Mouse (Mus musculus) granulocyte monocyte progenitor cell, adult 5-6 weeks (primary cell): ENCODE measurements around the gene Zfp94. TPM values are rescaled to one million over a fixed set of nuclear protein-coding genes. Genes with fewer than 3 reads are reported as not detected.

Experiments used
- ATAC-seq: replicated peaks from 2 replicates; pipeline ENCODE4 v1.8.0; 2016; ENCODE audit warnings: mild to moderate bottlenecking, moderate TSS enrichment, inconsistent platforms; ENCODE audit not compliant: poor library complexity, severe bottlenecking
- total RNA-seq, 2 experiments: library from RNA; stranded (forward) in 1 of 2; stranded (reverse) in 1 of 2; fragments of 200-712, 200-1000 nt in 1 of 2; fragments of >200 nt in 1 of 2; fragmentation: Nextera tagmentation in 1 of 2; gene quantifications; 2 replicates each; pipeline ENCODE4 v1.2.3; 2014 to 2017

The Zfp94 gene
- 5.8 and 6.0 TPM in 2 replicates for total RNA-seq (2014; fragmentation: Nextera tagmentation)
- total RNA-seq (2017), result 2.0 and 3.4 TPM in 2 replicates

DNA sequence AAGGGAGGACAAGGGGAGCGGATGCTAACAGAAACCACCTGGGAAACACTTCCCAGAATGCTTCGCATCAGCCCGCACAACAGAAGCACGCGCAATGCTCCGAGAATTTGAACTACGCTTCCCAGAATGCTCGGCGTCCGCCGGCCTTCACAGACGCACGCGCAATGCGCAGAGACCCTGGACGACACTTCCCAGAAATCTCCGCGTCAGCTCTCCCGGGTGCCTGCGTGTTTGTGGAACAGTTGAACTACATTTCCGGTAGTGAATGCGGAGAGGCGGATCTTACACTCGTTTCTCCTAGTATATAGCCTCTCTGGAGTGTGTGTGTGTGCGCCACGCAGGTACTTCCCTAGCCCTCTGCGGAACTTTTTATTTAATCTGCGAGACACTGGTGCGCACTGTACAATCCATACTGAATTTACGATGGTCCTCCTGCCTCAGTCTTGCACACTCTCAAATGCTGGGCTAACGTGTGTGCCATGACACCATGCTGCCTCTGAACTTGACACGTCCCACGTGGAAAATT, at the start of gene Zfp94:
Gene Zfp94 (minus strand): TSS at position 100 of the 526 bp plus-strand sequence.
- ATAC-seq, result peak; percentile 93

DNA sequence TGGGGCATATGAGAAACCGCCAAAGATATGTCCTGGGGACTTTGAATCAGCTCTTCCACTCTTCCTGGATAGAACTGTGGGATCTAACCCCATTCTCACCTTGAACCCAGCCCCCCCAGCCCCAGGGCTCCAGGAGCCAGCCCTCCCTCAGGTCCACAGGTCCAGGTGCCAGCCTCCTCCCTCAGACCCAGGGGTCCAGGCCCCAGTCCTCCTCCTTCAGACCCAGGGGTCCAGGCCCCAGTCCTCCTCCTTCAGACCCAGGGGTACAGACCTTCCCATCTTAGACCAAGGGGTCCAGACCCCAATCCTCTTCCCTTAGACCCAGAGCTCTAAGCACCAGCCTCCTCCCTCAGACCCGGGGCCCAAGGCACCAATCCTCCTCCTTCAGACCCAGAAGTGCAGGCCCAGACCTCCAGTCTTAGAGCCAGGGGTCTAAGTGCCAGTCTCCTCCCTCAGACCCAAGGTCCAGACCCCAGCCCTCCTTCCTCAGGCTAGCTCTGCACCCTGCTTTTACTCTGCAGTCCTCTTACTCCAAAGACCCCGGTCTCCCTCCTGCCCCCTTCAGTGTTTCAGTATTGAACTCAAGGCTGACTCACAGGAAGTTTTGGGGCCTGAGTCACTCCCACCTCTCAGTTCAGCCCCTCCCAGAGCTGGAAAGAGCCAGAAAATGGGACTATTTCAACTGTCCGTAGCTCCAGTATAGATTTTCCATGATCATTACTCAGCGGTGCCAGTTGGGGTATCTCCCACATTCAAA, 49.0 kb upstream of the Zfp94 start:
- no peak for ATAC-seq

DNA sequence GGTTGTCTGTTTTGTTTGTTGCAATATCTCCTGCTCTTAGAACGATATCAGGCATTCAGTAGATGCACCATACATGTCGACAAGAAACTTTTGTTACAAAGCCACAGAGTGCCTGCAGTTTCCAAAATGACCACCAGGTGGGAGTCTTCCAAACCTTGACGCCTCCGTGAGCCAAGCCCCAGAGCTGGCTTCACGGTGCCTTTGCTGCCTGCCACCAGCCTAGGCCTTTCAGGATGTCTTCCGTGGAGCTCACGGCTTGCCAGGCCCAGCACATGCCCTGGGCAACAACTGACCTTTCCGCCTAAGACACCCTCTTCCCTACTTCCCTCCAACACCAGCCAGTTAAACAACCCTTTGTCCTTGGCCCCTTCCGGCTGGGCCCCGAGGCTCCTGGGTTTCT, 48.4 kb upstream of the Zfp94 start:
- peak; percentile 53 for ATAC-seq

DNA sequence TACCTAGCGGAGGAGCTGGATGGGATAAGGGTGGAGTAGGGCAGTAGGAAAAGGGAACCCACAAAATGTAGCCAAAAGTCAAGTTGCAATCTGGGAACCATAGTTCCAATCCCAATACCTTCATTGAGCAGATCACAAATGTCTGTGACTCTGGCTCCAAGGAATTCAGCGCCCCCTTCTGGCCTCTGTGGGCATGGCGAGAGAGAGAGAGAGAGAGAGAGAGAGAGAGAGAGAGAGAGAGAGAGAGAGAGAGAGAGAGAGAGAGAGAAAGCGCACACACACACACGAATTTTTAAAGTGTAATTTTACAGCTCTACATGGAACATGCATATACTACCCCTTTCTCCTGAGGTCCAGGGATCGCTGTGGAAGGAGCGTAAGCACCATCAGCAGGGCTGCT, 46.8 kb upstream of the Zfp94 start:
- 0 out of 2 replicates have a peak, but pooled peaks have one; percentile 4 for ATAC-seq

DNA sequence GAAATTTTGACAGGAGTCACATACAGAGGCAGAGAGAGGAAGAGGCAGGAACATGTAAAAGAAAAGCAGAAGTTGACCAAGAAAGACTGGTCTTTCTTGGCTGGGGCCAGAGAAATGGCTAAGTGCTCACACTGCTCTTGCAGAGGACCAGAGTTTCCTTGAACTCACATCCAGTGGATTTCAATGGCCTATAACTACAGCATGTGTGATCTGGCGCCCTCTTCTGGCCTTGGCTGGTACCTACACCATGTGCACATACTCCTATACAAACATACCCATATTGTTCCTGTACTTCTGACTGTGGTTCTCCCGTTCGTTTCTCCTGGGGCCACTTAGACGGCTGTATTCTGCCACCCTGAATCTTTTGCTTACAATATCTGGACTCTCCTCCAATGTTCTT, 44.5 kb upstream of the Zfp94 start:
- ATAC-seq, result peak; percentile 36

DNA sequence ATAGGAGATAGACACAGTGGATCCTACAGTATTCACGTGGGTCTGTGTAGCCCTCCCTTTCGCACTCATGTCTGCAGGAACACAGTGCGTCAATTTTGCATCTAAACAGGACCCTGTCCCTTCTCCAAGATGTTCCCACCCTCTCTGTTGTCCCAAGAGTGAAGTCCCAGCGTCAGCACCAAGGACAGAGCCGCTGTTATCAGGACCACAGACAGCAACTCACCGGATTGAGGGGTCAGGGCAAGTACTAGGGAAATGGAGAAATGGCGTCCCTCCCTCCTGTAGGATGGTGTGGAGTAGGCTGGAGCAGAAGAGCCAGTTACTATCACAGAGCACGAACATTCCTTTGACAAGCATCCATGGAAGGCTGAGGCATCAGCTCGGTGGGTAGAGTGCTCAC, 42.8 kb upstream of the Zfp94 start:
- peak; percentile 75 for ATAC-seq

DNA sequence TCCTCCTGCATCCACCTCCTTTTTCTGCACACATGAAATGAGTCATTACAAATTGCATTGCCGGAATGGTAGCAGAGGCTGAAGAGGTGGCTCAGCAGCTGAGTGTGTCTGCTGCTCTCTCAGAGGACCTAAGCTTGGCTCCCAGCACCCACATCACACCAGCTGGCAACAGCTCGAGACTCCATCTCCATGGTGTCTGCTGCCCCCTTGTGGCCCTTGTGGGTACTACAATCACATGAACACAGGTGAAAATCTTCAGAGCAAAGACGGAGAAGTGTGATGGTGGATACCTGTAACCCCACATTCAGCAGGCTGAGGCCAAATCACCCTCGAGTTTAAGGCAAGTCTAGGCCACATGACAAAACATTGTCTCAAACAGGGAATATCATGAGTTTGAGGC, 41.4 kb upstream of the Zfp94 start:
- 0 out of 2 replicates have a peak, but pooled peaks have one; percentile 9 for ATAC-seq

DNA sequence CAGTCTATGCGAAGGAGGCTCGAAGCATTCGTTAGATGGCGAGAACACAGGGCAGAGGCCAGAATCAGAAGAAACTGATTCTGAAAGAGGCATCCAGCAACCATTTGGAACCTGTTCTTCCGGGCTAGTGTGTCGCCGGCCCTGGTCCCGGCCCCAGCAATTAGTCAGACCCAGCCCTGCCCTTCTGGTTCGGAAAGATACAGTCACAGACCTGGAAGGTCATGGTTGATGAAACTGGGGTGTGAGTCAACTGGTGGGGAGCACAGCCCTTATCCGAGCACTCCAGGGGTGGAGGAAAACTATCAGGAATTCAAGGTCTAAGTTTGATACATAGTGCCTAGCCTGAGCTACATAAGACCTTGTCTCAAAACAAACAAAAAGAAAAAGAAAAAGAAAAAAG, 39.6 kb upstream of the Zfp94 start:
- ATAC-seq, result no peak

DNA sequence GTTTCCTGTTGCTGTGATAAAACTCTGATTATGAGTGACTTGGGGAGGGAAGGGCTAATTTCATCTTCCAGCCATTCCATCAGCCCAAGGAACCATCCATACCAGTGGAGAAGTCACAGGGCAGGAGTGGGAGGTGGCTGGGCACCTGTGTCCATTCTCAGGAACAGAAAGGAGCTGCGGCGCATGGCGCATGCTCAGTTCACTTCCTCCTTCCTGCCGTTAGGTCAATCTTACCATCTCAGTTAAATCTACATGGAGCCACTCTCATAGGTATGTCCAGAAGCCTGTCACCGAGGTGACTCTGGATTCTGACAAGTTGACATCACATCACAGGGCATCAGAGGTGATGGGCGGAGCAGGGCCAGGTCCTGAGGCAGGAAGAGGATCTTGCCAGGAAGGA, 39.2 kb upstream of the Zfp94 start:
- ATAC-seq, result no peak

DNA sequence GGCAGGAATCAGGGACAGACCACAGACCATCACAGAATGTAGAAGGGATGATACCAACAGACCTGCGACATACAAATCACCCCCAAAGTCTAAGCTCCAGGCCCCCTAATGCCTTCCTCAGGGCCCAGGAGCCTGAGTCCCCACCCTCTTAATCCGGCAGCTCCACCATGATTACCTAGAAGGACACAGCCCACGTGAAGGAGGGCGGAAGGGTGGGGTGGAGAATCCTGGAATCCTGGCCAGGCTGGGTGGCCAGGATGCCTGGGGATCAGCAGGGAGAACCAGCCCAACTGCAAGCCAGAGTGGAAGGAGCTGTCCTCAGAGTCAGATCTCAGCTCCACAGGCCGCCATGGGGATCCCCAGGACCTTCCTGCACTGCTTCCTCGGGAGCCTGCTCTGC, 32.4 kb upstream of the Zfp94 start, which contains the start of gene Lypd5:
Gene Lypd5 (plus strand): TSS at position 301 of the 400 bp plus-strand sequence.
- ATAC-seq, result no peak

DNA sequence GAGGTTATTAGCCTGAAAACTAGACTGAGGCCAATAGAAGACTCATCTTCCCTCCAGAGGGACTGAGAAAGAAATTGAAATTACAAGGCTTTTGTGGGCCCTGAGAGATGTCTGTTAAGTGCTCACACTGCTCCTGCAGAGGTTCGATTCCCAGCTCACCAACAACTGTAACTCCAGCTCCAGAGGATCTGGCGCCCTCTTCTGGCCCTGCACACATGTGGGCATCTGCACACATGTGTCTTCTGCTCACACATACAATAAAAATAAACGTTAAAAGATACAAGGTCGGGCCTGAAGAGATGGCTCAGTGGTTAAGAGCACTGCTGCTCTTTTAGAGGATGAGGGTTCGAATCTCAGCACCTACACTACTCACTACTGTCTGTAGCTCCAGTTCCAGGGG, 30.0 kb upstream of the Zfp94 start:
- no peak for ATAC-seq

DNA sequence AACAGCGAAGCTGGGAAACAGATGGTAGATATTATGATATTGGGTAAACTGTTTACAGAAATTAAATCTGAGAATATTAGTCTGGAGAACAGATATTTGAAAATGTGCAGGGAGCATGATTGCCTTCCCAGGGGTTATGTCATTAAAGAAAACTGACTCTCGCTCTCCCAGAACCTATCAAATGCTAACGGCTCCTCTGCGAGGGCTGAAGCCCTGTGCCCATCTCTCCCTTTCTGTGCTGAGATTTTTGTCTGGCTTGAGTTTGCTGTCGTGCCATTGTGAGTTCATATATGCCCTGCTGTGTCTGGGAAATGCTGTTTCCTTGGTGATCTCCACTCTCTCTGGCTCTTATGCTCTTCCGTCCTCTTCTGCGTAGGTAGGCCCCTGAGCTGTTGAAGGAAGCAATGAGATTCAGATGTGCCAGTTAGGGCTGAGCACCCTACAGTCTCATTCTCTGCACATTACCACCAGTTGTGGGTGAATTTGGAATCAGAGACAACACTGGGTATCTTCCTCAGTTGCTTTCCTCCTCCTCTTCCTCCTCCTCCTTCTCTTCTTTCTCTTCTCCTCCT, 27.3 kb upstream of the Zfp94 start:
- no peak for ATAC-seq

DNA sequence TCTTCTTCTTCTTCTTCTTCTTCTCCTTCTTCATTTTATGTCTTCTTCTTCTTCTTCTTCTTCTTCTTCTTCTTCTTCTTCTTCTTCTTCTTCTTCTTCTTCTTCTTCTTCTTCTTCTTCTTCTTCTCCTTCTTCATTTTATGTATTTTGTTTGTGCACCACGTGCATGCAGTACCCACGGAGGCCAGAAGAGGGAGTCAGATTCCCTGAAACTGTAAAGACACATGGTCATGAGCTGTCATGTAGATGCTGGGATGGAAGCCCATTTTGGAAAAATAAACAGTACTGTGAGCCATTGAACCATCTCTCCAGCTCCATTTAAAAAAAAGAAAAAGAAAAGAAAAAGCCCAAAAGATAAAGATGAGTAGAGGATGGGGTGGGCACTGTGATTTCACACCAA, 21.8 kb upstream of the Zfp94 start:
- ATAC-seq, result no peak

DNA sequence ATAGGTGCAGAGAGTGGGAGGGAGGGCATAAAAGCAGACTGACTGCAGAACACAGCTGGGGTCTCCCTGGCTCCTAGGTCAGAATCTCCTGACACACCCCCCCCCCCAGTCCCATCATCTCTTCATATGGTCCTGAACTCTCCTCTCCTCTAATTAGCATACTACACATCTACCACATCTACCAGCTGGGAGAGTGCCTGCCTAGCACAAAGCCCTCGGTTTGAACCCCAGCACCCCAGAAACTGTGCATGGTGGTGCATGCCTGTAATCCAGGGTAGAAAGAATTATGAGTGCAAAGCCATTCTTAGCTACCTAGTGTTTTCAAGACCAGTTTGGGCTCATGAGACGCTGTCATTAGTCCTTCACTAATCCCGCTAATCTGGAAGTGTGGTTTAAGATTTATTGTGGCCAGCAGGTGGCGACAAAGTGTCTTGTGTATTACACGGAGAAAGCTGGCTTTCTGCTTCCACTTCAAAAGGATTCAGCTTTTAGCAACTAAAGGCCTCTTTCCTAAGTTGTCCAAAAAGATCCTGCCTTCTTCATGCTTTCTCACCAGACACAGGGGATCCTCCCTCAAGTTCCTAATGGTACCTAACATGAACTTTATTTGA, 19.3 kb upstream of the Zfp94 start:
- ATAC-seq, result peak; percentile 51

DNA sequence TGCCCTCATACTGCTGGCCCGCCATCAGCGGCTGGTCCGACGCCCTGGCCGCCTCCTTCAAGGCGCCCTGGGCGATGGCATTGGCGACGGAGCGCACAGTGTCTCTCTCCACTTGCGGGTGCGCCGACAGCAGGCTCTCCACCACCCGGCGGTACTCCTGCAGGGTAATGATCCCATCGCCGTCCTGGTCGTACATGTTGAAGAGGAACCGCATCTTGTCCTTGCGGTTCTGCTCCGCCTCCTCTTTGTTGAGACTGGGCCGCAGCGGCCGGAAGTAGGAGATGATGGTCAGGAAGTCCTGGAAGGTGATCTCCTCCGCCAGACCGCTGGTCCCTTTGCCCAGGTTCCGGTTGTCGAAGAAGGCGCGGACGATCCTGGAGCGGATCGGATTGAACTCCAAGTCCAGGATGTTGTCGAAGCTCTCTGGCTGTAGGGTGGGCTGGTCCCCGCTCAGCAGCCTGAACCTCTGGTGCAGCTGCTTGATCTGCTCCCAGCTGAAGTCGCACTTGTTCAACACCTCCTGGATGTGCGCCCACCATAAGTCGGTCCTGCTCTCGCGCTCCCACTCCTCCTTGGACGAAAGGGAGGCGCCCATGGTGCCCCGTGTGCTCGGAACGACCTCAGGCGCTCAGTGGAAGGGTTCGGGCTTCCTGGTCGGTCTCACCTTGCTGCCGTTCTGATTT, 17.0 kb upstream of the Zfp94 start, which contains the start of gene Tescl:
Gene Tescl (minus strand): TSS at position 633 of the 683 bp plus-strand sequence.
- peak; percentile 72 for ATAC-seq

DNA sequence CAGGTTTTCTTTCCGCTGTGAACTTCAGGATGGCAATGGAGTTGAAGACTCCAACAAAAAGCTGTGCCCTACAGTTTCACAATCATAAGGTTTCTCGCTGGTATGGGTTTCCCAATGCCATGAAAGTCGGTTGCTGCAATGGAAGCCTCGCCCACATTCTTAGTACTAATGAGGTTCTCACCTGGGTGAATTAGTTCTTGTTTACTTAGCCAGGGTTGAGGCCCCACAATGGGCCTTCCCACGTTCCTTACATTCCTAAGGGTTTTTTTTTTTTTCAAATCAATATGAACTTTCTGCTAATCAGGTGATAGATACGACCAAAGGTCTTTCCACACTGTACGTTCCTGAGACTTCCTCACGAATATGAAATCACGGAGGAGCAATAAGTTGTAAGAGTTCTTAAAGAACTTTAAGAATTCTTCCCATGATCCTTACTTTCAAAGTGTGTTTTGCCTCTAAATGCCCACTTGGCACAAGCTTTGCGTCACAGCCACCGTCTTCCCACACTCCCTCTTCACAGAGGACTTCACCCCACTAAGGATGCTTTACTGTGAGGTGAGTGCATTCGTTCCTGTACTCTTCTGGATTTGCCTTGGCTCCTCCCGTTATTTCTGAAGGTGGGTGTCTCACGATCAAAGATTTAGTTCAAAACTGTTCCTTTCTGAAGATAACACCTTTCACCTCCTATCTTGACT, 11.0 kb upstream of the Zfp94 start:
- no peak for ATAC-seq

DNA sequence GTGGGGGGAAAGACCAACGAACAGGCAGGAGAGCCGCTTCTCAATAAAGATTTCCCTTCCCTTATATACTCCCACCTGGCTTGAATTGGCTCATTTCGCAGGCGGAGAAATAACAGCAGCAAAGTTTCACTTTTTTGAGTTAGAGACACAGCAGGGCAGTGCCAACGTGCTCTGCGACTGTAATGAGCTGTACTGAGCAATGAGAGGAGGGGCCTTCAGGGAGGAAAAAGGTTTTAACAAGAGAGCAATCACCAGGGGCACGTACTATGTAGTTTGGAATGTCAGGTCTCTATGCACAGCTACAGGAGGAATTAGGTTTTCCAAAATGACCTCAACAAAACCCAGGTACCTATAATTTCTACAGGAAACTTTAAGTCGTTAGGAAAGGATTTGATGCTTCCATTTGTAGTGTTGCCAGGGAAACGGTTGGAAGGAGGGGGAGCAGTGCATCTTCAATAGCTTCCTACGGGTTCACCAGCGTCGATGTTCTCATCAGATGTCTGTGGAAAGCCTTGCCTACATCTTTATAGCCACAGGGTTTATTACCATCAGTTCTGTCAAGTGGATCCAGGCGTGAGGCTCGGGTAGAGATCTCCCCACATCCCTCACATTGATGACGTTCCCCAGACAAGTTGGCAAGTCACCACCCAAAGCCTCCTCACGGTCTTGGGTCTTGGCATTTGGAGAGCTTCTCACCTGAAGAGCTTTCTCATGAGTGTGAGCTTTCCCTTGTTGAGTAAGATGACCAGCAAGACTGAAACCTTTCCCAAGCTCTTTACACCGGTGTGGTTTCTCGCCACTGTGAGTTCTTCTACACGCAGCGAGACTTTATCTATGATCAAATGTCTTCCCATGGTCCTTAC, 10.0 kb upstream of the Zfp94 start:
- no peak for ATAC-seq

DNA sequence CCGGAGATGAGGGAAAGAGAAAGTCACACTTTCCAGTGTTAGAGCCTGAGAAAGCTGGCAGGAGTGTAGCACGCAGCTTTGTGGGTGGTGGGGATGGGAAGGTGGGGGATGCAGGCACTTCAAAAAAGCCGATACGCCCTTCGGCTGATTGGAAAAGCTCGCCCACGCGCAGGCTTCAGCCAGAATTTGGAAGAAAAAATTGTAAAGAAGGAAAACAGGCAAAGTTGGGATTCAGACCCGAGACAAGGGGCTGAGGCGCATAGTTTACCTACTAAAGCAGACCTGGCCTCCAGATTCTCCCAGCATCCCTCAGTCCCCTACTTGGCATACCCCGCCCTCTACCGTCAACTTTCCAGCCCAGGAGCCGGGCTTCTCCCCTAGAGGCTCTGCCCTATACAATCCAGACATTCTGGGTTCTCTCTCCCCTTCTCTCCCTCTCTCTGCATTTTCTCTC, 9.2 kb upstream of the Zfp94 start:
- ATAC-seq, result no peak

DNA sequence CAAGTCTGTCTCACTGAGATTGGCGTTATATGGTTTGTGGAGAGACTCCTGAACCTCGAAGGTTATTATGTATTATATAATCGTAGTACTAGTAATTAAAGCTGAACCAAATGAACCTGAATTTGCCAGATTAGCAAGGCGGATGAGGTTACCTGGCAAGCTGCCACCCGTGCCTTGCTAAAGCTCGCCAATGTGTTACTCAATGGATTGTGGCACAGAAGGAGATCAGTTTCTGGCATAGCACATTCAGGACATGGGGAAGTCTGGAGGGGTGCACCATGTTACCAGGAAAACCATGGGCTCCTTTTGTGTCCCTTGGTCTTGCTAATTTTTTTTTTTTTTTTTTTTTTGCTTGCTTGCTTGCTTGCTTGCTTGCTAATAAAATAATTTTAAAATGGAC, 8.7 kb upstream of the Zfp94 start:
- no peak for ATAC-seq
